Mouse (Mus musculus) mouse embryonic stem cell (cell line): ENCODE results near the gene BC035044.
"Not testable (repeated sequence)": the region's sequence is repeated elsewhere in the genome, so short reads cannot be mapped to it uniquely, and the experiment has no call there.

ENCODE experiments used
- in situ Hi-C, 2 experiments: fragments of 300-500 bp; cut with MboI; formaldehyde crosslinking; loops; 1 replicate in 1 of 2; 3 replicates in 1 of 2; pipeline ENCODE4 v1.14.3; 2019 to 2020; ENCODE audit warnings: low sequenced_read_pairs in 2 of 2, low pct_unique_long_range_greater_than_20kb in 1 of 2, mixed read lengths in 1 of 2; ENCODE audit not compliant: unreplicated experiment in 1 of 2

BC035044 gene

GRCm38 (mm10) chr6:128839266-128839771 is 51.6 kb downstream of the BC035044 start:
- in situ Hi-C loops: loop anchor here (25.0 kb wide), 2 partner anchors 523 to 698 kb away; partner anchors contain the start of gene Gabarapl1 (in 1 of the 2)

GRCm38 (mm10) chr6:128838342-128839265 is 52.3 kb downstream of the BC035044 start:
- in situ Hi-C loops: loop anchor here (25.0 kb wide), 2 partner anchors 524 to 699 kb away; partner anchors contain the start of gene Gabarapl1 (in 1 of the 2)

- in situ Hi-C loops: loop anchor here (25.0 kb wide), 2 partner anchors 525 to 700 kb away; partner anchors contain the start of gene Gabarapl1 (in 1 of the 2)
Measured at GRCm38 (mm10) chr6:128837454-128838341, 53.2 kb downstream of the BC035044 start.

- in situ Hi-C loops: loop anchor here (25.0 kb wide), 2 partner anchors 525 to 700 kb away; partner anchors contain the start of gene Gabarapl1 (in 1 of the 2)
Measured at GRCm38 (mm10) chr6:128836955-128837334, 54.0 kb downstream of the BC035044 start.

- in situ Hi-C loops: loop anchor here (25.0 kb wide), 2 partner anchors 526 to 701 kb away; partner anchors contain the start of gene Gabarapl1 (in 1 of the 2)
Measured at GRCm38 (mm10) chr6:128836191-128836954, 54.6 kb downstream of the BC035044 start.

- in situ Hi-C loops: loop anchor here (25.0 kb wide), 2 partner anchors 527 to 702 kb away; partner anchors contain the start of gene Gabarapl1 (in 1 of the 2)
Measured at GRCm38 (mm10) chr6:128835571-128835970, 55.4 kb downstream of the BC035044 start.

- in situ Hi-C loops: loop anchor here (25.0 kb wide), 2 partner anchors 529 to 704 kb away; partner anchors contain the start of gene Gabarapl1 (in 1 of the 2)
Measured at GRCm38 (mm10) chr6:128833046-128833445, 57.9 kb downstream of the BC035044 start.

GRCm38 (mm10) chr6:128829837-128830236 is 61.1 kb downstream of the BC035044 start:
- in situ Hi-C loops: loop anchor here (25.0 kb wide), 2 partner anchors 532 to 707 kb away; partner anchors contain the start of gene Gabarapl1 (in 1 of the 2)

- in situ Hi-C loops: loop anchor here (25.0 kb wide), 2 partner anchors 536 to 711 kb away; partner anchors contain the start of gene Gabarapl1 (in 1 of the 2)
Measured at GRCm38 (mm10) chr6:128826781-128827180, 64.1 kb downstream of the BC035044 start.

GRCm38 (mm10) chr6:128826132-128826531 is 64.8 kb downstream of the BC035044 start, which contains the start of the genes Gm44511 and Klrb1b:
TSS of gene Gm44511 (minus strand) at chr6:128826315.
TSS of gene Klrb1b (minus strand) at chr6:128826331.
- in situ Hi-C loops: loop anchor here (25.0 kb wide), 2 partner anchors 536 to 711 kb away; partner anchors contain the start of gene Gabarapl1 (in 1 of the 2)

- in situ Hi-C loops: no loop called here
Measured at GRCm38 (mm10) chr6:128818083-128818802, 72.7 kb downstream of the BC035044 start.

- in situ Hi-C loops: no loop called here
Measured at GRCm38 (mm10) chr6:128808532-128808931, 82.4 kb downstream of the BC035044 start.

GRCm38 (mm10) chr6:128807021-128807420 is 83.9 kb downstream of the BC035044 start:
- in situ Hi-C loops: no loop called here

GRCm38 (mm10) chr6:128804823-128805640 is 85.9 kb downstream of the BC035044 start:
- in situ Hi-C loops: not testable (repeated sequence)

GRCm38 (mm10) chr6:128802999-128803857 is 87.7 kb downstream of the BC035044 start:
- in situ Hi-C loops: no loop called here
